Mouse (Mus musculus) bone marrow macrophage, adult 2 months (primary cell): ENCODE measurements at regions not wholly inside any gene's neighbourhood (a gene's known extent, or its start where the extent isn't known, plus 50 kb on each side); places are given as distances from the start of the nearest gene placed in this dataset.

Experiments used
- H3K27ac ChIP-seq: 2 replicates; pipeline ENCODE4 v1.5.1; 2012; ENCODE audit warnings: low read depth, low read length; ENCODE audit not compliant: insufficient read depth
- H3K4me1 ChIP-seq: 2 replicates; pipeline ENCODE4 v1.6.1; 2012; ENCODE audit warnings: low read length; ENCODE audit not compliant: control insufficient read depth, insufficient read depth
- H3K4me3 ChIP-seq: 2 replicates; pipeline ENCODE4 v1.5.1; 2012; ENCODE audit warnings: mild to moderate bottlenecking, low read length, moderate library complexity; ENCODE audit not compliant: insufficient read depth
- CTCF ChIP-seq: IDR thresholded peaks from 2 replicates; pipeline ENCODE4 v1.5.1; 2012; ENCODE audit warnings: low read depth, mild to moderate bottlenecking, low read length, moderate library complexity
- POLR2A ChIP-seq: IDR thresholded peaks from 2 replicates; pipeline ENCODE4 v1.6.1; 2012; ENCODE audit warnings: mild to moderate bottlenecking, low read depth, low read length, borderline replicate concordance

DNA sequence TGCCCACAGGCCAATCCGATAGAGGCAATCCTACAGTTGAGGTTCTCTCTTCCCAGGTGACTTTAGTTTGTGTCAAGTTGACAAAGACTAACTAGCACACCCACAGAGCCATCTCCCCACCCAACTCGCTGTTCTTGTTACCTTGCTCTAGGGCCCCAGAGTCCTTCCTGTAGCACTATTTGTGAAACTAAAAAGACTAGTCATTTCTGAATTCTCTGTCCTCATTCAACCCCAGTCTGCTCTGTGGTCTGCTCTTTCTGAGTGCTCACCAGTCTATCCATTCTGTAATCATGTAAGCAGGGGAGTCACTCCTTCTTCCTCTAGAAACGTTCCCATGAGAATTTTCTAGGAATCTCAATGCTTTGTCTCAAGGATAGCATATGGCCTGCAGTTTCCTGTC lies 184.2 kb upstream of the Xylt1 start:
- H3K4me1 ChIP-seq: no peaks in the 10 kb centered on the region
- no peak overlapping the region for H3K4me3 ChIP-seq
- no peak overlapping the region for H3K27ac ChIP-seq
- TF ChIP-seq POLR2A (no peak), CTCF (no peak)

DNA sequence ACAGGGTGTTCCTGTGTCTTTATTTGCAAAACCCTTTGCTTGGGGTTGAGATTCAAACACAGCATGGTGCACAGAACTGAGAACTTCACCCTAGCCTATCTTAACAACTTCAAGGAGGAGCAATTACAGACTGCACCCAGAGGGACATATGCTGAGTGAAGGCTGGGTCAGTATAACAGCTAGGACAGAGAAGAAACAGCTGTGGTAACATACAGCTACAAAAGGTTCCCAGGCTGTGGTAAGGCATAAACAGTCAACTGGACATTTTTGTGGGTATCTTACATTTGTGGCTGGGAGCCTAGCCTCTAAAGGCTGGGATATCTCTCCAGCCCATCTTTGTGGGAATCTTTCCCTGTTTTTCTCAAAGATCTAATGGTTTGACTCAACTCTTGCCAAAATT lies 154.5 kb upstream of the Xylt1 start:
- H3K4me3 ChIP-seq: no peak overlapping the region
- TF ChIP-seq POLR2A (no peak), CTCF (no peak)
- H3K27ac ChIP-seq: no peak overlapping the region
- no peaks in the 10 kb centered on the region for H3K4me1 ChIP-seq

DNA sequence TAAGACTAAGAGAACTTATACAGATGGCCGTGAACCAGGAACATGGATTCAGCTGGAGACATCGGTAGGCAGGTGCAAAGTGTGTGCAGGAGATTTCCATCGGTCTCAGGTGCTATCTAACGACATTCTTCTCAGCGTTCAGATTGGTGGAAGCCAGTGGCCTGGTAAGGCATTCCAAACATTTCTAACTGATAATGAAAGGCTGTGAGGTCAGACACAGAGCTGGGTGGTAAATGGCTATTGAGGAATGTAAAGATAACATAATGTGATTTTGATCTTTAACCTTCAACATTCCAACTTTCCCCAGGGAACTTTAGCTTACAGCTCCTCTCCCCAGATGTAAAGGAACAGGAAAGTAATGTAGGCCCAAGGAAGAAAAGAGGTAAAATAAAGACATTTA lies 151.2 kb upstream of the Xylt1 start:
- TF ChIP-seq POLR2A: no peak
- no peak for TF ChIP-seq CTCF

GRCm38 (mm10) chr7:117256819-117257218 lies 124.0 kb upstream of the Xylt1 start:
- Histone ChIP-seq H3K27ac (no peak overlapping the region), H3K4me1 (no peaks in the 10 kb centered on the region), H3K4me3 (no peak overlapping the region)
- no peak for TF ChIP-seq CTCF

More for the DNA sequence above, 151.2 kb upstream of the Xylt1 start:
- Histone ChIP-seq H3K4me1 (no peaks in the 10 kb centered on the region), H3K4me3 (no peak overlapping the region), H3K27ac (no peak overlapping the region)

DNA sequence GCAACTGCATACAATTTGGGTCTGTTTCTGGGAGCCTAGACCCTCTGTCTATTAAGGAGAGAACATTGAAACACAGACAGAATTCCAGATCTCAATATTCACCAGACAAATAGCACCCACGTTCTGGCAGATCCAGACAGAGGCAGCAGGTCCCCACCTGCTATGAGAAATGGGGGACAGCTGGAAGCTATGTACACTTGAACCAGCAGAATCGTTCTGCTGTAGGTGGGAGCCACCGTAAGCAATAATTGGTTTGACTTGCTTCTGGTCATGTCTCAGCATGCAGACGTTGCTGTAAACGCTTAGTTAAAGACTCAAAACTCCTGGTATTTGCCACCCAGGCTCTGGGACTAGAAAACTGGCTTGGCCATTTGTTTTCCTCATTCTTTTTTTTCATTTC lies 122.2 kb upstream of the Xylt1 start:
- H3K4me3 ChIP-seq: no peak overlapping the region
- no peaks in the 10 kb centered on the region for H3K4me1 ChIP-seq
- no peak overlapping the region for H3K27ac ChIP-seq
- TF ChIP-seq CTCF (no peak), POLR2A (no peak)

DNA sequence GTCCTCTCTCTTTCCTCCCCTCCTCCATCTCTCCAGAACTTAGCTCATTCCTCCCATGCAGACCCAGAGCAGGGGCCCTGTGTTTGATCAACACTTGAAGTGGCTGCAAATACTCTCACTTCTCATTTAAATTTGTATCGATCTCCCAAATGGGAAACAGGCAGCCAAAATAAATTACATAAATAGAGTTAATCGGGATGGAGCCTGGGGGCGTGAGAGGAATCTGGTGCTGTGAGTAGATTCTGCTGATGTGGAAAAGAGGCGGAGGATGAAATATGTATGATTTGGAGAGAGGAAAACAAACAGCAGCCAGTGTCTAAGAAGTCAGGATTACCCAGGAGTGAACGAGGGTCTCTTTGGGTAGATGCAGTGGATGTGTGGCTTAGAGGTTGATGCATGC lies 121.6 kb upstream of the Xylt1 start:
- H3K27ac ChIP-seq: no peak overlapping the region
- no peak overlapping the region for H3K4me3 ChIP-seq
- TF ChIP-seq CTCF: no peak
- no peak for TF ChIP-seq POLR2A
- no peaks in the 10 kb centered on the region for H3K4me1 ChIP-seq

GRCm38 (mm10) chr7:117259674-117260294 lies 121.0 kb upstream of the Xylt1 start:
- Histone ChIP-seq H3K27ac (no peak overlapping the region), H3K4me3 (no peak overlapping the region), H3K4me1 (no peaks in the 10 kb centered on the region)
- TF ChIP-seq POLR2A: no peak
- TF ChIP-seq CTCF: no peak

DNA sequence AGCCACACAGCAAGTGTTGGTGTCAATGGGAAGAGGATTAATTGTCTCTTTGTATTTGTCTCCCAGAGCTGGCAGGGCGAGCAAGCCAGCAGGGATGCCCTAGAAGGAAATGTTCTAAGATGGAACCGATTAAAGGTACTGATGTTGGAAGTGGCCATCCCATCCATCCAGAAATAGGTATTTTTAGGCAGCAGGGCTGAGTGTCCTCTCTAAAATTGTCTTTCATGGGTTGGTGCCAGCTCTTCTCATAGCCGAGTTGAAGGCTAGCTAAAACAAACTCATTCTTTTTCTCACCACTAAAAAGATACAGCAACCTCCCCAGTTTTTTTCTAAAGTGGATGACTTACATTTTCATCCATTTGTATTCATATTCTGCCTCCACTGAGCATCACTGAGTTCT lies 120.2 kb upstream of the Xylt1 start:
- Histone ChIP-seq H3K4me1 (no peaks in the 10 kb centered on the region), H3K4me3 (no peak overlapping the region), H3K27ac (no peak overlapping the region)
- TF ChIP-seq POLR2A (no peak), CTCF (no peak)

DNA sequence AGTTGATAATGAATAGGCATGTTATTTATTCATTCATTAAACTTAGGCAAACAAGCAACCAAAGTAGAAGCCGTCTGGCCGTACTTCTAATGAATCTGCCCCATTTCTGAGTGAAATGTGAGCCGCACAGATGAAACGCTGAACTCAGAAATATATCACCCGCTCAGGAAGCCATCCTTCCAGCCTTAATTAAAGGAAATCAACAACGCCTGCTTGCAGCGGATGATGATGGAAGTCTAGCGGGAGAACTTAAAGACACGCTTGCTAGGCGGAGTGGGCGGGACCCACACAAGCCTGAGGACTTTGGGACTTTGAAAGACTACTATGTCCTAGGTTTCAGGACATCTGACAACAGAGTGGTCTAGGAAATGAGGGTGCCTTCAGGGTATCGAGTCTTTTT lies 117.7 kb upstream of the Xylt1 start:
- Histone ChIP-seq H3K4me3 (no peak overlapping the region), H3K4me1 (no peaks in the 10 kb centered on the region), H3K27ac (no peak overlapping the region)
- TF ChIP-seq CTCF: no peak
- no peak for TF ChIP-seq POLR2A

DNA sequence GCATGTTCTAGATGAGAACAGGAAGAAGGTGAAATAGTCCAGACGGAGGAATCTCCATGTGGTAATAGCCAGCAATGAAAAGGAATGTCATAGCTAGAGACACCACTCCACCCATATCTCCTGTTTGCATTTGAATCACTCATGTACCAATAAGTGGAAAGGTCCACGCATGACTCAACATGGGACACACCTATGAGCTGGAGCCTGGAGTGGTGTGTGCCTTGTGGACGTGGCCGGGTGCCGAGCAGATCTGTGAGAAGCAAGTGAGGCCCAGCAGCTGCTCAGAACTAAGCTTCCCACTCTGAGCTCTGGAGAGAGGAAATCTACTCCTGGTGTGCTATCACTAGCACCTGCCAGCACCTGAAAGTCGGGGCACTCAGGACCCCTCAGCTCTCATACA lies 116.4 kb upstream of the Xylt1 start:
- Histone ChIP-seq H3K27ac (no peak overlapping the region), H3K4me1 (no peaks in the 10 kb centered on the region), H3K4me3 (no peak overlapping the region)
- TF ChIP-seq POLR2A (no peak), CTCF (no peak)

DNA sequence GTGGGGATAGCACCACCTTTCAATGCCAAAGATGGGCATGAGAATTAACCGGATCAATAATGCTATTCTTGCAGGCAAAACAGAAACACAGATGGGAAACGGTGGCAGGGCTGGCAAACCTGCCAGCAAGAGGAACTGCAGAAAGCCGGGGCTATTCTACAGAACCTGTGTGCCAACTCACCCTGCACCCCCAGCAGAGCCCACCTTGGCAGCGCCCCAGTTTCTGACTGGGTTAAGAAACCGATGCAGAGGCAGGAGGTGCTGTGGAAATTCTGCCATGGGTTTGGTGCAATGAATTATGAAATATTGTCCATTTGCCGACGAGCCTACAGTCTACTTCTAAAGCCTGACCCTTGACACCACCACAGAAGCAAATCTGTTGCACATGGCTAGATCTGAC lies 112.7 kb upstream of the Xylt1 start:
- no peaks in the 10 kb centered on the region for H3K4me1 ChIP-seq
- H3K27ac ChIP-seq: no peak overlapping the region
- TF ChIP-seq POLR2A (no peak), CTCF (no peak)
- no peak overlapping the region for H3K4me3 ChIP-seq
